Mouse (Mus musculus) Patski (cell line): ENCODE data around the gene Gm8947. TPM values are rescaled to one million over a fixed set of nuclear protein-coding genes. Genes with fewer than 3 reads are reported as not detected.
"Not testable (repeated sequence)": the region's sequence is repeated elsewhere in the genome, so short reads cannot be mapped to it uniquely, and the experiment has no call there.

Experiments used
- ATAC-seq: fragments of 100-300 bp; one replicate; pipeline ENCODE4 v1.8.0; 2021
- CTCF ChIA-PET: fragments of 350-600 bp; sonication (Branson Sonifier 250); formaldehyde crosslinking; loops from one replicate; lab custom pipeline; 2022; ENCODE audit warnings: inconsistent platforms; lab: Charles Lee
- POLR2A ChIA-PET: fragments of 350-600 bp; sonication (Branson Sonifier 250); formaldehyde crosslinking; loops from one replicate; lab custom pipeline; 2022; ENCODE audit warnings: antibody characterized with exemption, inconsistent platforms; lab: Charles Lee
- DNase-seq: peaks from one replicate; pipeline ENCODE4 v3.0.0-alpha.2; 2011; ENCODE audit warnings: low read depth, low spot score
- H3K27me3 ChIP-seq: fragments of 371-371 bp; one replicate; pipeline ENCODE4 v1.5.1; 2021
- CTCF ChIP-seq: fragments of 100-300 bp; IDR thresholded peaks from one replicate; pipeline ENCODE4 v1.5.1; 2021
- in situ Hi-C: fragments of 300-500 bp; cut with MboI; formaldehyde crosslinking; loops from 3 replicates; pipeline ENCODE4 v1.11.1; 2018; ENCODE audit warnings: low pct_unique_long_range_greater_than_20kb, mixed read lengths
- polyA plus RNA-seq: library from polyadenylated mRNA; unstranded; gene quantifications from one replicate; pipeline ENCODE4 v1.2.3, GENCODE M21; 2021

The Gm8947 gene
- polyA plus RNA-seq, 1 experiment from 2014 or later, result not detected

DNA sequence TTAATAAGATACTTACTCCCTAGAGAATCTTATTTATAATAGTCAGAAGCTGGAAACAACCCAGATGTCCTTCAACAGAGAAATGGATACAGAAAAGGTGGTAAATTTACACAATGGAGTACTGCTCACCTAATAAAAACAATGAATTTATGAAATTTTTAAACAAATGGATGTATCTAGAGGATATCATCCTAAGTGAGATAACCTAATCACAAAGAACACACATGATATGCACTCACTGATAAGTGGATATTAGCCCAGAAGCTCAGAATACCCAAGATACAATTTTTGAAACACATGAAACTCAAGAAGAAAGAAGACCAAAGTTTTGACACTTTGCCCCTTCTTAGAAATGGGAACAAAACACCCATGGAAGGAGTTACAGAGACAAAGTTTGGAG is 16.8 kb downstream of the Gm8947 start:
- CTCF ChIA-PET, ATAC-seq, DNase-seq, H3K27me3 ChIP-seq, POLR2A ChIA-PET, in situ Hi-C loops: not testable (repeated sequence)

DNA sequence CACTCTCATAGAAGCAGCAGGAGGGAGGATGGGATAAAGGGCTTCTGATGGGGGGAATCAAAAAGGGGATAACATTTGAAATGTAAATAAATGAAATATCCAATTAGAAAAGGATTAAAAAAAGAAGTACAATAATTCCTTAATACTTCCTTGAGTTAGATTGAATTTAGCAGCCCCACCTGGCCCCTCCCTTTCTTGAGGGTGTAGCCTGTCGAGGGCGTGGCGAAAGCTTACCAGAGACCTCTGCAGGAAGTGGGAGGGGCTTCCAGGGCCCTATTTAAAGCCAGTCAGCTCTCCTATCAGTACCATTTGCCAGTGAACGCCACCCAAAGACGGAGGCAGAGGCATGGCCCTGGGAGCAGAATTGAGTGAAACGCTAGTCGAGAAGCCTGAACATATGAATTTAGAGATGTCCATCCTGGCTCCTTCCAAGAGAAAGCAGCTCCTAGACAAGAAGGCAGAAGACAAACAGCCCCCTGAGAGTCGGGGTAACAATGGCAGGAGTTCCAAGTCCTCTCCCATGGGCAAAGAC is 17.7 kb downstream of the Gm8947 start, which contains the start of gene Gm47996:
Gm47996 (plus strand) TSS at position 308 of the 532 bp plus-strand sequence.
- in situ Hi-C loops, result loop anchor here (10.0 kb wide), 1 partner anchor 45 kb away; no protein-coding TSS in a partner anchor
- DNase-seq, CTCF ChIA-PET, POLR2A ChIA-PET, ATAC-seq, H3K27me3 ChIP-seq: not testable (repeated sequence)

DNA sequence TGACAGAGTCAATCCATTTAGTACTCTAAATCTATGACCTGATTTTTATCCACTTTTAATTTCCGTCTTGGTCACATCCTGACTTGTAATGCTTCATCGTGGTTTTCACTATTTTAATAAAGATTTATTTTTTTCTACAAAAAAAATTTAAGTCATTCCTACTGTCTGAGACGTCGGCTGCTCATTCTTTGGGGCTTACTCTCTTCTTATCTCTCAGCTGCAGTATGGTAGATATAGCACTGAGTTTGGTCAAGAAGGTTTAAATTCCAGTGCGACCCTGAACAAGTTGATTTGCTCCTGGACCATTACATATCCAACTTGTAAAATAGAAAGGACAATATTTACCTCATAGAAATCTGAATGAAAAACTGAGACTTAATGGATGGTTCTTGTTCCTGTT is 19.5 kb downstream of the Gm8947 start:
- DNase-seq, POLR2A ChIA-PET, CTCF ChIA-PET, ATAC-seq, H3K27me3 ChIP-seq: not testable (repeated sequence)
- in situ Hi-C loops, result loop anchor here (10.0 kb wide), 1 partner anchor 47 kb away; no protein-coding TSS in a partner anchor

- no peak for TF ChIP-seq CTCF
- CTCF ChIA-PET, result interaction anchor here (0.7 to 1.6 kb wide), 2 partner anchors 48 to 52 kb away, joined by 3 to 8 read pairs; no protein-coding TSS in a partner anchor
- H3K27me3 ChIP-seq, result no peaks in the 10 kb centered on the region
- DNase-seq (no peak), ATAC-seq (no peak)
- in situ Hi-C loops, result loop anchor here (10.0 kb wide), 1 partner anchor 50 kb away; no protein-coding TSS in a partner anchor
- POLR2A ChIA-PET, result no interaction called here
Observed at GRCm38 (mm10) chr1:151214862-151215261, 22.7 kb downstream of the Gm8947 start.

DNA sequence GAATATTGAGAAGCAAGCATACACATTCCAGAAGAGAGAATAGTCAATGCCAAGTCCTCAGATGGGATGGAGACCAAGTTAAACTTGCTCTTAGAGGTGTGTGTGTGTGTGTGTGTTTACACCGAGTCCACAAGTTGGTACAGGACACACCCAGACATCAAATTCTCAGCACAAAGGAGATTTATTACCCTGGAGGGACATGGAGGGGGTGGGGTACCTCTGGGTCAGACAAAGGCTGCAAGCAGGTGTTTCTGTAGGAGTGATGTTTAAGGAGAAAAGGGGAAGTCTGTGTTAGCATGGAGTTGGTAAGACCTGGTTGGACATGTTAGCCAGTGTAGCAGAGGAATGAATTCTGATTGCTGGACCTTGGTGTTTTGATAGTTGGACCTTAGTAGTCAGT is 23.8 kb downstream of the Gm8947 start:
- ChIA-PET POLR2A (interaction anchor here (1.4 kb wide), 1 partner anchor 11 kb away, joined by 3 read pairs; no protein-coding TSS in a partner anchor), CTCF (interaction anchor here (0.6 to 1.1 kb wide), 4 partner anchors 17 to 165 kb away, joined by 3 to 4 read pairs (median 3); no protein-coding TSS in a partner anchor)
- DNase-seq, result no peak
- in situ Hi-C loops, result loop anchor here (10.0 kb wide), 1 partner anchor 51 kb away; no protein-coding TSS in a partner anchor
- H3K27me3 ChIP-seq, result no peaks in the 10 kb centered on the region
- no peak for TF ChIP-seq CTCF
- ATAC-seq, result peak; percentile 68

GRCm38 (mm10) chr1:151216417-151216816 is 24.2 kb downstream of the Gm8947 start:
- no peak for TF ChIP-seq CTCF
- CTCF ChIA-PET, result interaction anchor here (0.6 to 1.4 kb wide), 5 partner anchors 16 to 165 kb away, joined by 3 to 5 read pairs (median 3); partner anchors contain the start of gene Ivns1abp
- no peaks in the 10 kb centered on the region for H3K27me3 ChIP-seq
- POLR2A ChIA-PET, result interaction anchor here (0.6 to 1.4 kb wide), 3 partner anchors 11 to 127 kb away, joined by 3 to 9 read pairs (median 3); no protein-coding TSS in a partner anchor
- ATAC-seq (peak; percentile 94), DNase-seq (no peak)
- in situ Hi-C loops, result loop anchor here (10.0 kb wide), 1 partner anchor 52 kb away; no protein-coding TSS in a partner anchor

DNA sequence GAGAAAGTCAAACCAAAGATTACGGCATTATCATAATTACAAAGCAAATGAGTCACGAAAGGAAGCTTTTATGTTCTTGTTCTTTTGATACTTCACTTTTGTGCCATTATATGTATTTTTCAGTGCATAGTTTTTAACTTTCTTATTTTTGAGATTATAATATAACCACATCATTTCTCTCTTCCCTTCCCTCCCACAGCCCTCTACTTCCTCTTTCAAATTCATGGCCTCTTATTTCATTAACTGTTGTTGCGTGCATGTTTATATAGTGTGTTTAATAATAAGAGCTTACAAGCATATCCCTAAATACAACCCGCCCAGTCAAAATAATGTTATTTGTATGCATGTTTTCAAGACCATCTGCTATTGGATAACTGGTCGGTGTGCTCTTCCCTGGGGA is 26.9 kb downstream of the Gm8947 start:
- ChIA-PET POLR2A (no interaction called here), CTCF (no interaction called here)
- in situ Hi-C loops, result loop anchor here (10.0 kb wide), 1 partner anchor 54 kb away; no protein-coding TSS in a partner anchor
- no peaks in the 10 kb centered on the region for H3K27me3 ChIP-seq
- ATAC-seq, result no peak
- DNase-seq, result no peak
- TF ChIP-seq CTCF, result no peak

- DNase-seq (no peak), ATAC-seq (no peak)
- in situ Hi-C loops, result no loop called here
- no peak for TF ChIP-seq CTCF
- H3K27me3 ChIP-seq, result no peaks in the 10 kb centered on the region
- ChIA-PET POLR2A (no interaction called here), CTCF (no interaction called here)
Observed at GRCm38 (mm10) chr1:151220098-151220497, 27.9 kb downstream of the Gm8947 start.

DNA sequence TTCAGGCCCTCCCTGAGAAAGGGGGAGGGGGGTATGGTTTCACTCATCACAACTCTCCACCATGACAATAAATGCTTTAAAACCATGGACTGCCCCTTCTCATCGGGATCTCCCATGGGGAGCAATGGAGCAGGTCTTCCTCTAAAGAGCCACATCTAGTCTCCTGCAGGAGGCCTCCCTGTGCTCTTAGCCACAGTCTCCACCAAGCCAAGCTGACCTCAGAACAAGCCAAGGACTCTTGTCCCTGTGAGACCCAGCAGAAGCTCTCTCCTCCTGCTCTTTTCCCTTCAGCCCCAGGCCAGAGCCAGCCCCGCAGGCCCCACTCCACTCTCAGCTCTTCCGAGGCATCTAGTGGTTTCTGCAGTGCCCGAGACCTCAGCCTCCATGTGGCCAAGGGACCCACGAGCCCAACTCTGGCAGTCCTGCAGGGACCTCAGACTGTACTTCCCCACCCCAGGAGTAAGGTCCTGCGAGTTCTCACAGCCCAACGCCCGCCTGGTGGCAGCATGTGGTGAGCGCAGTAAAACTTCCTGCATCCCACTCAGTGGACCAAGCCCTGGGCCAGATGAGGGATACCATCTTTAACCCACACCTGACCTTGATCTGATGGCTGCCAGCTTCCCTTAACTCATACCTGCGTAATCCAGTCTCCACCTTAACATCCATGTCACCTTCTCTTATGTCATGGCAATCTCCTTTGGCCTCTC is 30.5 kb downstream of the Gm8947 start:
- no peaks in the 10 kb centered on the region for H3K27me3 ChIP-seq
- no peak for ATAC-seq
- TF ChIP-seq CTCF, result no peak
- no peak for DNase-seq
- ChIA-PET POLR2A (no interaction called here), CTCF (no interaction called here)
- in situ Hi-C loops, result no loop called here

DNA sequence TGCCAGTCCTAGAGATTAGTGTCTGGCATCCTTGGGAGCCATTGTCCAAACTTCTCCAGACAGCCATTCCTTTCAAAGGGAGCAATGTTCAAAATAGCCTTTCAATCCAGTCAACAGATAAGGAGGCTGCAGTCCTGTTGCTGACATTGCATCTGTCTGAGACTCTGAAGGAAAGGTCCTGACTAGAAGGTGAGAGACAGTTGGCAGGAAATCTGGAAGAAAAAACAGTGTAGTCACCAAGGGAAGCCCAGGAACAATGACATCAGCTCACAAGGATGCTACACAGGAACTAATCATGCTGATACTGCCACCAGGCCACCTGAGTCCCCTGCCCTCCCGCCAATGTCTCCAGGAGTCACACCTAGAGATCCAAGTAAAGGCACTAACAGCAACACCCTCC is 31.2 kb downstream of the Gm8947 start:
- CTCF ChIA-PET, result interaction anchor here (1.4 kb wide), 1 partner anchor 115 kb away, joined by 3 read pairs; no protein-coding TSS in a partner anchor
- in situ Hi-C loops, result no loop called here
- no peak for TF ChIP-seq CTCF
- no peaks in the 10 kb centered on the region for H3K27me3 ChIP-seq
- no peak for ATAC-seq
- POLR2A ChIA-PET, result no interaction called here
- no peak for DNase-seq
